Mouse (Mus musculus) stomach, embryonic 15.5 days (tissue): ENCODE results near the gene Ppfibp2. TPM values are rescaled to one million over a fixed set of nuclear protein-coding genes. Genes with fewer than 3 reads are reported as not detected.
A peak's percentile ranks its signal among the peaks of the same experiment; 100 is the strongest.

Experiments used
- ATAC-seq: fragments of 200-750 bp; cut with Nextera tagmentation; 2 replicates; pipeline ENCODE4 v1.8.0; 2017; ENCODE audit warnings: low read depth, moderate number of reproducible peaks, moderate TSS enrichment; ENCODE audit not compliant: insufficient read depth, low FRiP score
- H3K27ac ChIP-seq: fragments of 300-500 bp; sonication (generic); 2 replicates; pipeline ENCODE4 v1.5.1; 2015; ENCODE audit warnings: mild to moderate bottlenecking, inconsistent platforms
- H3K27me3 ChIP-seq: fragments of 300-500 bp; sonication (generic); replicated peaks from 2 replicates; pipeline ENCODE4 v1.6.1; 2015; ENCODE audit warnings: inconsistent platforms
- H3K36me3 ChIP-seq: fragments of 300-500 bp; sonication (generic); 2 replicates; pipeline ENCODE4 v1.6.1; 2015; ENCODE audit warnings: inconsistent platforms
- H3K4me1 ChIP-seq: fragments of 300-500 bp; sonication (generic); 2 replicates; pipeline ENCODE4 v1.6.1; 2015; ENCODE audit warnings: inconsistent platforms
- H3K4me2 ChIP-seq: fragments of 300-500 bp; sonication (generic); 2 replicates; pipeline ENCODE4 v1.6.1; 2015; ENCODE audit warnings: mild to moderate bottlenecking, inconsistent platforms
- H3K4me3 ChIP-seq: fragments of 300-500 bp; sonication (generic); replicated peaks from 2 replicates; pipeline ENCODE4 v1.5.1; 2015; ENCODE audit warnings: inconsistent platforms
- H3K9ac ChIP-seq: fragments of 300-500 bp; sonication (generic); 2 replicates; pipeline ENCODE4 v1.6.1; 2015; ENCODE audit warnings: inconsistent platforms
- H3K9me3 ChIP-seq: fragments of 300-500 bp; sonication (generic); 2 replicates; pipeline ENCODE4 v1.6.1; 2016; ENCODE audit warnings: inconsistent platforms
- WGBS: fragments of 180-500 bp; shearing (Covaris S2); methylation state at CpG from one replicate; pipeline ENCODE4 v1.1.7; 2015; 5-methylcytosine and 5-hydroxymethylcytosine counted together
- polyA plus RNA-seq: library from polyadenylated mRNA; unstranded; fragments of >200 nt; fragmentation: Nextera tagmentation; extraction: Ambion mirVana; gene quantifications from 2 replicates; pipeline ENCODE4 v1.2.1, GENCODE M21; 2015

Ppfibp2 gene
- polyA plus RNA-seq, 1 experiment from 2014 or later, result 13.7 TPM

GRCm38 (mm10) chr7:107747954-107748353 is 152.9 kb downstream of the Ppfibp2 start:
- no peaks in the 10 kb centered on the region for H3K9me3 ChIP-seq
- H3K27me3 ChIP-seq, result no peaks in the 10 kb centered on the region
- peaks cover 7% of the 10 kb centered on the region for H3K36me3 ChIP-seq
- no peaks in the 10 kb centered on the region for H3K4me1 ChIP-seq
- H3K4me2 ChIP-seq, result no peak overlapping the region
- 17% methylated on average over 2 of the region's 2 CpGs for WGBS
- no peak overlapping the region for H3K4me3 ChIP-seq
- H3K9ac ChIP-seq, result no peak overlapping the region
- no peak for ATAC-seq
- H3K27ac ChIP-seq, result no peak overlapping the region

- H3K27ac ChIP-seq, result no peak overlapping the region
- H3K4me1 ChIP-seq, result no peaks in the 10 kb centered on the region
- H3K9me3 ChIP-seq, result no peaks in the 10 kb centered on the region
- no peak overlapping the region for H3K4me3 ChIP-seq
- no peak overlapping the region for H3K4me2 ChIP-seq
- H3K9ac ChIP-seq, result no peak overlapping the region
- no peak for ATAC-seq
- WGBS, result 6% methylated on average over 3 of the region's 3 CpGs
- no peaks in the 10 kb centered on the region; the same call in 1 of the 2 replicates for H3K36me3 ChIP-seq
- no peaks in the 10 kb centered on the region for H3K27me3 ChIP-seq
Measured at GRCm38 (mm10) chr7:107749270-107749669, 154.3 kb downstream of the Ppfibp2 start.

- 74% methylated on average over 4 of the region's 4 CpGs for WGBS
- no peak for ATAC-seq
- no peaks in the 10 kb centered on the region for H3K4me1 ChIP-seq
Measured at GRCm38 (mm10) chr7:107749721-107750120, 154.7 kb downstream of the Ppfibp2 start.

GRCm38 (mm10) chr7:107752031-107752520 is 157.1 kb downstream of the Ppfibp2 start:
- Histone ChIP-seq H3K4me3 (no peak overlapping the region), H3K27ac (no peak overlapping the region), H3K9ac (no peak overlapping the region), H3K9me3 (no peaks in the 10 kb centered on the region), H3K27me3 (no peaks in the 10 kb centered on the region), H3K4me1 (no peaks in the 10 kb centered on the region), H3K4me2 (no peak overlapping the region), H3K36me3 (no peaks in the 10 kb centered on the region)
- ATAC-seq, result no peak
- WGBS, result 79% methylated on average over 10 of the region's 10 CpGs

More at GRCm38 (mm10) chr7:107749721-107750120, 154.7 kb downstream of the Ppfibp2 start:
- Histone ChIP-seq H3K9ac (no peak overlapping the region), H3K27ac (no peak overlapping the region), H3K36me3 (no peaks in the 10 kb centered on the region), H3K27me3 (no peaks in the 10 kb centered on the region), H3K4me2 (no peak overlapping the region), H3K4me3 (no peak overlapping the region), H3K9me3 (no peaks in the 10 kb centered on the region)

- no peak overlapping the region for H3K4me3 ChIP-seq
- no peak overlapping the region for H3K9ac ChIP-seq
- H3K4me1 ChIP-seq, result peaks cover 7% of the 10 kb centered on the region
- no peak overlapping the region for H3K27ac ChIP-seq
- H3K9me3 ChIP-seq, result no peaks in the 10 kb centered on the region
- no peaks in the 10 kb centered on the region for H3K36me3 ChIP-seq
- H3K4me2 ChIP-seq, result no peak overlapping the region
- H3K27me3 ChIP-seq, result no peaks in the 10 kb centered on the region
- no peak for ATAC-seq
- 70% methylated on average over 3 of the region's 3 CpGs for WGBS
Measured at GRCm38 (mm10) chr7:107755905-107756304, 160.9 kb downstream of the Ppfibp2 start.

GRCm38 (mm10) chr7:107756748-107757147 is 161.7 kb downstream of the Ppfibp2 start:
- H3K4me1 ChIP-seq, result peaks cover 7% of the 10 kb centered on the region
- H3K36me3 ChIP-seq, result no peaks in the 10 kb centered on the region
- H3K27me3 ChIP-seq, result no peaks in the 10 kb centered on the region
- no peak overlapping the region for H3K4me2 ChIP-seq
- no peak overlapping the region for H3K9ac ChIP-seq
- ATAC-seq, result no peak
- no peak overlapping the region for H3K4me3 ChIP-seq
- 84% methylated on average over 2 of the region's 2 CpGs for WGBS
- H3K27ac ChIP-seq, result no peak overlapping the region
- H3K9me3 ChIP-seq, result no peaks in the 10 kb centered on the region

GRCm38 (mm10) chr7:107757308-107758151 is 162.5 kb downstream of the Ppfibp2 start, which contains the start of gene Cyb5r2:
Gene Cyb5r2 (minus strand): TSS chr7:107758032.
- 12% methylated on average over 23 of the region's 23 CpGs for WGBS

GRCm38 (mm10) chr7:107770812-107771211 is 175.8 kb downstream of the Ppfibp2 start:
- Histone ChIP-seq H3K27ac (no peak overlapping the region), H3K4me2 (no peak overlapping the region), H3K27me3 (no peaks in the 10 kb centered on the region), H3K9me3 (no peaks in the 10 kb centered on the region), H3K4me3 (no peak overlapping the region), H3K9ac (no peak overlapping the region), H3K4me1 (no peaks in the 10 kb centered on the region), H3K36me3 (no peaks in the 10 kb centered on the region)
- WGBS, result 61% methylated on average over 6 of the region's 6 CpGs
- no peak for ATAC-seq

More at GRCm38 (mm10) chr7:107757308-107758151, 162.5 kb downstream of the Ppfibp2 start, which contains the start of gene Cyb5r2:
- no peaks in the 10 kb centered on the region for H3K36me3 ChIP-seq
- peak within 1 kb of the TSS; percentile 54 for H3K4me2 ChIP-seq
- peak; percentile 68 for ATAC-seq
- H3K27me3 ChIP-seq, result no peaks in the 10 kb centered on the region
- H3K27ac ChIP-seq, result no peak within 1 kb of the TSS
- peaks cover 7% of the 10 kb centered on the region for H3K4me1 ChIP-seq
- H3K9me3 ChIP-seq, result no peaks in the 10 kb centered on the region
- H3K9ac ChIP-seq, result no peak within 1 kb of the TSS
- H3K4me3 ChIP-seq, result peak within 1 kb of the TSS; percentile 21

- H3K4me3 ChIP-seq, result no peak overlapping the region
- no peaks in the 10 kb centered on the region for H3K27me3 ChIP-seq
- H3K9ac ChIP-seq, result no peak overlapping the region
- no peaks in the 10 kb centered on the region for H3K9me3 ChIP-seq
- no peak overlapping the region for H3K27ac ChIP-seq
- no peak overlapping the region for H3K4me2 ChIP-seq
- no peaks in the 10 kb centered on the region for H3K36me3 ChIP-seq
- WGBS, result 66% methylated on average over 1 of the region's 1 CpGs
- ATAC-seq, result 0 out of 2 replicates have a peak, but pooled peaks have one; percentile 2
- H3K4me1 ChIP-seq, result no peaks in the 10 kb centered on the region
Measured at GRCm38 (mm10) chr7:107778216-107778615, 183.2 kb downstream of the Ppfibp2 start.

- 42% methylated on average over 4 of the region's 4 CpGs for WGBS
- H3K27me3 ChIP-seq, result no peaks in the 10 kb centered on the region
- H3K36me3 ChIP-seq, result no peaks in the 10 kb centered on the region
- no peaks in the 10 kb centered on the region for H3K9me3 ChIP-seq
- no peak overlapping the region for H3K4me2 ChIP-seq
- H3K4me3 ChIP-seq, result no peak overlapping the region
- H3K27ac ChIP-seq, result no peak overlapping the region
- H3K9ac ChIP-seq, result no peak overlapping the region
- no peaks in the 10 kb centered on the region for H3K4me1 ChIP-seq
- ATAC-seq, result no peak
Measured at GRCm38 (mm10) chr7:107779611-107780010, 184.6 kb downstream of the Ppfibp2 start.

- no peaks in the 10 kb centered on the region for H3K27me3 ChIP-seq
- H3K4me3 ChIP-seq, result no peak overlapping the region
- H3K36me3 ChIP-seq, result no peaks in the 10 kb centered on the region
- H3K27ac ChIP-seq, result no peak overlapping the region
- H3K9me3 ChIP-seq, result no peaks in the 10 kb centered on the region
- ATAC-seq, result no peak
- no peak overlapping the region for H3K4me2 ChIP-seq
- H3K9ac ChIP-seq, result no peak overlapping the region
- WGBS, result 58% methylated on average over 3 of the region's 3 CpGs
- no peaks in the 10 kb centered on the region for H3K4me1 ChIP-seq
Measured at GRCm38 (mm10) chr7:107787977-107788620, 193.1 kb downstream of the Ppfibp2 start.

GRCm38 (mm10) chr7:107796500-107796899 is 201.5 kb downstream of the Ppfibp2 start:
- no peak for ATAC-seq
- no peaks in the 10 kb centered on the region for H3K36me3 ChIP-seq
- H3K9ac ChIP-seq, result no peak overlapping the region
- H3K27ac ChIP-seq, result no peak overlapping the region
- H3K9me3 ChIP-seq, result no peaks in the 10 kb centered on the region
- no peak overlapping the region for H3K4me2 ChIP-seq
- no peak overlapping the region for H3K4me3 ChIP-seq
- H3K27me3 ChIP-seq, result no peaks in the 10 kb centered on the region
- no peaks in the 10 kb centered on the region for H3K4me1 ChIP-seq
- WGBS, result 89% methylated on average over 2 of the region's 2 CpGs
